8 mouse cellular contexts compared by ENCODE assay signal in genomic region chr1:135147702-135148058, GRCm38 (mm10). TPM values are rescaled to one million over a fixed set of nuclear protein-coding genes. Genes with fewer than 3 reads are reported as not detected.
A peak's percentile ranks its signal among the peaks of the same experiment; 100 is the strongest.
DNase-seq lines count a peak whose midpoint lies in the region; ATAC-seq and TF ChIP-seq lines count a peak whose summit lies in the region.

No protein-coding gene starts in this region.

- peak overlapping the region; percentile 98 for H3K9ac ChIP-seq in lung, embryonic 16.5 days (ENCODE audit: low read length)
- peak overlapping the region; percentile 94 for H3K9ac ChIP-seq in limb, embryonic 14.5 days (ENCODE audit: low read depth, low read length, severe bottlenecking)

- H3K9me3 ChIP-seq in lung, embryonic 16.5 days (ENCODE audit: control insufficient read depth, low read length), result no peaks in the 10 kb centered on the region
- H3K9me3 ChIP-seq in erythroblast, embryonic 14.5 days (ENCODE audit: control insufficient read depth, low read length), result no peaks in the 10 kb centered on the region
- no peaks in the 10 kb centered on the region for H3K9me3 ChIP-seq in limb, embryonic 14.5 days (ENCODE audit: control insufficient read depth, low read length)

- H3K36me3 ChIP-seq in lung, embryonic 16.5 days (ENCODE audit: control insufficient read depth, insufficient read depth, low read length), result no peaks in the 10 kb centered on the region
- peaks cover 15% of the 10 kb centered on the region for H3K36me3 ChIP-seq in erythroblast, embryonic 14.5 days (ENCODE audit: control insufficient read depth)
- H3K36me3 ChIP-seq in limb, embryonic 14.5 days (ENCODE audit: control insufficient read depth, insufficient read depth, low read length), result peaks cover 6% of the 10 kb centered on the region; the same call in 1 of the 2 replicates

- TF ChIP-seq POLR2A in limb, embryonic 14.5 days (IDR thresholded peaks at IDR 0.05; ENCODE audit: borderline replicate concordance, extremely low read depth, insufficient read depth, insufficient read length), result no peak

- ATAC-seq in lung, embryonic 16.5 days (ENCODE audit: low read depth), result no peak; the same call in 1 of the 2 replicates
- 0 out of 2 replicates have a peak, but pooled peaks have one; percentile 13 for ATAC-seq in limb, embryonic 14.5 days (ENCODE audit: low FRiP score, low read depth)
- ATAC-seq in neutrophil, adult 5-6 weeks (ENCODE audit: extremely low read depth, insufficient number of reproducible peaks, low FRiP score, poor library complexity, severe bottlenecking), result peak; percentile 56

- peak overlapping the region; percentile 87 for H3K4me2 ChIP-seq in lung, embryonic 16.5 days (ENCODE audit: low read depth, low read length)
- H3K4me2 ChIP-seq in limb, embryonic 14.5 days (replicated peaks; ENCODE audit: low read depth, low read length, severe bottlenecking), result peak overlapping the region; percentile 90

- peak overlapping the region; percentile 87 for H3K27ac ChIP-seq in lung, embryonic 16.5 days (ENCODE audit: low read length)
- peak overlapping the region; percentile 90; the same call in 1 of the 2 replicates for H3K27ac ChIP-seq in limb, embryonic 14.5 days (replicated peaks; ENCODE audit: low read depth, low read length)

- H3K27me3 ChIP-seq in lung, embryonic 16.5 days (ENCODE audit: control insufficient read depth, insufficient read depth, low read depth, low read length), result no peaks in the 10 kb centered on the region
- H3K27me3 ChIP-seq in erythroblast, embryonic 14.5 days (ENCODE audit: control insufficient read depth), result peaks cover 7% of the 10 kb centered on the region
- peaks cover 3% of the 10 kb centered on the region; the same call in 1 of the 2 replicates for H3K27me3 ChIP-seq in limb, embryonic 14.5 days (ENCODE audit: control insufficient read depth, insufficient read depth, low read length)

- DNase-seq in lung, adult 18-20 months, result no peak
- no peak for DNase-seq in limb, embryonic 14.5 days (ENCODE audit: low spot score)
- no peak for DNase-seq in cerebellum, adult 18-20 months
- DNase-seq in c-Kit-positive CD71-positive TER-119-positive erythroid progenitor cells, embryonic 14.5 days (ENCODE audit: low spot score), result no peak
- no peak for DNase-seq in kidney, postnatal 25 days

- H3K4me1 ChIP-seq in lung, embryonic 16.5 days (replicated peaks; ENCODE audit: control insufficient read depth, insufficient read depth, low read length), result peaks cover 15% of the 10 kb centered on the region
- peaks cover 28% of the 10 kb centered on the region for H3K4me1 ChIP-seq in erythroblast, embryonic 14.5 days (ENCODE audit: control insufficient read depth)
- H3K4me1 ChIP-seq in limb, embryonic 14.5 days (ENCODE audit: control insufficient read depth, insufficient read depth, low read length), result peaks cover 22% of the 10 kb centered on the region

- WGBS in lung, embryonic 16.5 days, result 5% methylated on average over 7 of the region's 7 CpGs
- WGBS in limb, embryonic 14.5 days, result 4% methylated on average over 7 of the region's 7 CpGs

- peak overlapping the region; percentile 96 for H3K4me3 ChIP-seq in lung, embryonic 16.5 days (ENCODE audit: low read length)
- peak overlapping the region; percentile 88 for H3K4me3 ChIP-seq in erythroblast, embryonic 14.5 days (replicated peaks)
- peak overlapping the region; percentile 98 for H3K4me3 ChIP-seq in limb, embryonic 14.5 days (replicated peaks; ENCODE audit: low read length)

RNA-seq across cellular contexts. Expression of gene Arl8a, which starts 1.1 kb away (rescaled TPM):
- polyA plus RNA-seq in lung, embryonic 16.5 days (2015; fragmentation: Nextera tagmentation; extraction: Ambion mirVana), result 37.4 and 42.9 TPM in 2 replicates
- 2.0 and 2.1 TPM in 2 replicates for polyA plus RNA-seq in erythroblast, embryonic 14.5 days (2012)
- 88.1 and 88.8 TPM in 2 replicates for polyA plus RNA-seq in limb, embryonic 14.5 days (2012; rRNA removed)
- polyA plus RNA-seq in limb, embryonic 14.5 days (2014; fragmentation: Nextera tagmentation; extraction: Ambion mirVana), result 54.5 and 67.1 TPM in 2 replicates
- 94.3 and 106 TPM in 2 replicates for total RNA-seq in neutrophil, adult 5-6 weeks (2017)

RNA-seq across cellular contexts. Expression of gene Ptpn7, which starts 15.2 kb away (rescaled TPM):
- polyA plus RNA-seq in lung, embryonic 16.5 days (2015; fragmentation: Nextera tagmentation; extraction: Ambion mirVana), result 4.4 and 6.1 TPM in 2 replicates
- polyA plus RNA-seq in erythroblast, embryonic 14.5 days (2012), result 0.57 and 0.67 TPM in 2 replicates
- 3.6 and 3.9 TPM in 2 replicates for polyA plus RNA-seq in limb, embryonic 14.5 days (2012; rRNA removed)
- 3.1 and 4.2 TPM in 2 replicates for polyA plus RNA-seq in limb, embryonic 14.5 days (2014; fragmentation: Nextera tagmentation; extraction: Ambion mirVana)
- total RNA-seq in neutrophil, adult 5-6 weeks (2017), result 20.7 and 23.2 TPM in 2 replicates

RNA-seq across cellular contexts. Expression of gene Gpr37l1, which starts 19.8 kb away (rescaled TPM):
- polyA plus RNA-seq in lung, embryonic 16.5 days (2015; fragmentation: Nextera tagmentation; extraction: Ambion mirVana), result not detected in 2 replicates
- polyA plus RNA-seq in erythroblast, embryonic 14.5 days (2012), result not detected in 2 replicates
- polyA plus RNA-seq in limb, embryonic 14.5 days (2012; rRNA removed), result 0.08 and 0.13 TPM in 2 replicates
- polyA plus RNA-seq in limb, embryonic 14.5 days (2014; fragmentation: Nextera tagmentation; extraction: Ambion mirVana), result 0.14 TPM in 1 of 2 replicates, not detected in the other
- 0.12 TPM in 1 of 2 replicates, not detected in the other for total RNA-seq in neutrophil, adult 5-6 weeks (2017)

RNA-seq across cellular contexts. Expression of gene Lgr6, which starts 42.6 kb away (rescaled TPM):
- 9.2 and 9.9 TPM in 2 replicates for polyA plus RNA-seq in lung, embryonic 16.5 days (2015; fragmentation: Nextera tagmentation; extraction: Ambion mirVana)
- 0.01 TPM in 1 of 2 replicates, not detected in the other for polyA plus RNA-seq in erythroblast, embryonic 14.5 days (2012)
- 3.2 and 4.2 TPM in 2 replicates for polyA plus RNA-seq in limb, embryonic 14.5 days (2012; rRNA removed)
- 8.3 and 9.5 TPM in 2 replicates for polyA plus RNA-seq in limb, embryonic 14.5 days (2014; fragmentation: Nextera tagmentation; extraction: Ambion mirVana)
- not detected in 2 replicates for total RNA-seq in neutrophil, adult 5-6 weeks (2017)

Comparison
In these comparisons a context has a peak if more than half of its experiments do, and no peak if none do; other contexts are left out.
1. RNA of gene Arl8a, which starts 1.1 kb away (polyA plus RNA-seq): 54.5 to 88.8 TPM in limb, embryonic 14.5 days and 37.4 to 42.9 TPM in lung, embryonic 16.5 days; 2.0 to 2.1 TPM in erythroblast, embryonic 14.5 days; every median in the first group is over 10 times any median in the second.
2. Peak in every context shown above with its lines, with median percentiles within 50 percentile points of each other: H3K4me3 ChIP-seq.